Mouse (Mus musculus) natural killer cell, adult 2 months (primary cell): ENCODE data around the gene Manba.
"Not testable (repeated sequence)": the region's sequence is repeated elsewhere in the genome, so short reads cannot be mapped to it uniquely, and the experiment has no call there.

Experiments used
- DNase-seq, 2 experiments: peaks; one replicate each; pipeline ENCODE4 v3.0.0; 2022; ENCODE audit warnings: low spot score in 2 of 2

The Manba gene

DNA sequence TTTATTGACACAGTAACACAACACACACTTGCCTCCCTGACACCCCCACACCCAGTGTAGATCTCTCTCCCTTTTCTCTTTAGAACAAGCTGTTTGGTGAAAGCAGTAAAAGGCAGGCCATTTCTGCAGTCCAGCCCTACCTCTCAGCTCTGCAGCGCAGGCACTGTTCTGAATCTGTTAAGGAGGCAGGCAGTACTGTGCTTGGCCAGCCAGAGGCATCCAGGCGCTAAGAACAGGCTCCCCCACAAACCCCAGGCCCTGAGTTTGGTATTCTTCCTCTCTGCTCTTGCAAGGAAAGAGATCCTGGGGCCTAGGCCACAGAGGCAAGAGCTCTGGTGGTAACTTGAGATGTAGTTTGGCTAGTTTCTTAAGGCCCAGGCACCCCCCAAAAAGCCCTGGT is 39.5 kb downstream of the Manba start:
- DNase-seq: not testable (repeated sequence)

DNA sequence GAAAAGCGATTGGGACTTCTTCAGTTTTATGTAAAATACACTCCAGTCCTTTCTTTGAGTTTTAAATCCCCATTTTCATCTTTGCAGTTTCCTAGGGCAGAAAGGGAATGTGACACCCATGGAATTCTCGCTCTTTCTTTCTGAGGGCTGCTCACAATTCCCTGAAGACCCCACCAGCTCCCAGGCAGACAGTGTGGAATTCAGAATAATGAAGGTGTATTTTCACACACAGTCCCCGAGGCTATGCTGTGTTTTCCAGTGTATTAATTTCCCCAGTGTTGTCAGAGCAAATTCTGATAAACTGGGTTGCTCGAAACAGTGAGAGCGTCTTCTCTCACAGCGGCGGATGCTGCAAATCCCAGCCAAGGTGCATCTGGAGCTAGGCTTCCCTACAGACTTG is 44.3 kb downstream of the Manba start:
- no peak for DNase-seq

- DNase-seq: no peak
Measured at GRCm38 (mm10) chr3:135531762-135532161, 46.4 kb downstream of the Manba start.

DNA sequence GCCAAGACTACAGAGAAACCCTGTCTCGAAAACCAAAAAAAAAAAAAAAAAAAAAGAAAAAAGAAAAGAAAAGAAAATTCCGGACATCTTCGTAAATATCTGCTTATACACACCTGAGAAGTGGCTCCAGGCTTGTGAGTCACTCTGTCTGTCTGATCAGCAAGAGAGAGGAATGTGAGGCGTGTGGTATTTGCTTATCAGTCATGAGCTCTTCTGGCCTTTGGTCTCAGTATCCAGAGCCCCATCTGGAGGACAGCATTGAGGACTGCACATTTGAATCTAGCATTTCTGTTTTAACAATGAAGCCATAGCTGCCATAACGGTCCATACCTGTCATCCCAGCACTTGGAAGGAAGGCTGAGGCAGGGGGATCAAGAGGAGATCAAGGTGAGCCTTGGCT is 48.7 kb downstream of the Manba start:
- no peak for DNase-seq

- DNase-seq: no peak
Measured at GRCm38 (mm10) chr3:135546212-135546923, 61.0 kb downstream of the Manba start.

DNA sequence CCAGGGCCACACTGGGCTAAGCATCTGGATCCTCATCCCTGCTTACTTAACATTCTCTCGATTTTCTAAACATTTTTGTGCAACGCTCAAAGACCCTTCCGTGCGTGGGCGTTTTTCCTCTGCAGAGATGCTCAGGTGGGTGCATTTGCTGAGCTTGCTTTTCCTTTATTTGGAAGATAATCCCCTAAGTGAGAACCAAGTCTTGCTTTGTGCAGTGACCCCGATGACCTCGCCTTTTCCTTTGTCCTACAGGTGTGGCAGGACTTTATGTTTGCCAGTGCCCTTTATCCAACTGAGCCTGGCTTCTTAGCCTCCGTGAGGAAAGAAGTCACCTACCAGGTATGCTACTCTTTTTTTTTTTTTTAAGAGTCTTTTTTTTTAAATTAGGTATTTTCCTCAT is 61.9 kb downstream of the Manba start:
- no peak for DNase-seq

DNA sequence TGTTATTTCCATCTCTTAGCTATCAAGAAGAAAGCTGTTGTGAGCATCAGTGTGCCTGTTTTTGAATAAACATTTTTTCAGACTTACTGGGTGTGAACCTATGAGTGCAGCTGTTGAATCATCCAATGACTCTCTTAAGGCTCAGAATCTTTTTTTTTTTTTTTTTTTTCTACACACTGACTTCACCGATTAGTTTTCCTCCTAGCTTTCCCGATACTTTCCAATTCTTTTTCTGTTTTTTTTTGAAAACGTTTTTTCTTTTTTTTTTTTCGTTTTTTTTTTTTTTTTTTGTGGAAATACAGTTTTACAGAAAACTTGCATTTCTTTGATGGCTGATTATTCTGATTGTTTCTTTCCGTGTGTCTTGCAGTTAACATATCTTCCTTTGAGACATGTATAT is 67.5 kb downstream of the Manba start:
- no peak for DNase-seq

- DNase-seq: no peak
Measured at GRCm38 (mm10) chr3:135555192-135555591, 69.8 kb downstream of the Manba start.

GRCm38 (mm10) chr3:135556052-135556587 is 70.7 kb downstream of the Manba start:
- DNase-seq: peak; percentile 15 to 27

GRCm38 (mm10) chr3:135556851-135557662 is 71.6 kb downstream of the Manba start:
- DNase-seq: no peak

DNA sequence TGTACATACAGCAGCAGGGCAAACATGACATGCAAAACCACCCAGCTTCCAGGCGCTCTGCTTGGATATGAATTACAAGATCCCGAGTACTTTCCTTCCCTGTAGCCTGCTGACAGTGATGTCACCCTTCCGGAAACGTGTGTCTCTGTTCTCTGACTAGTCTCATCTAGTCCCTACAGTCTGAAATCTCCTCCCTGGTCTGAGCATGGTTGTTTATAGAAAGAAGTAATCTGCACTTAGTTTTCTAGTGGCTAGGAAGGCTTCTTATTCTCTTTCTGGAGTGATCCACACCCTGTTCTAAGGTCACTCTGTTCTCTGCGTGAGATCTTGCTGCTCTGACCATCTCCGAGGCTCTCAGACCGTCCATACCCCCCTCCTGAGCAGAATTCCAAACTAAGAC is 76.6 kb downstream of the Manba start:
- DNase-seq: no peak

DNA sequence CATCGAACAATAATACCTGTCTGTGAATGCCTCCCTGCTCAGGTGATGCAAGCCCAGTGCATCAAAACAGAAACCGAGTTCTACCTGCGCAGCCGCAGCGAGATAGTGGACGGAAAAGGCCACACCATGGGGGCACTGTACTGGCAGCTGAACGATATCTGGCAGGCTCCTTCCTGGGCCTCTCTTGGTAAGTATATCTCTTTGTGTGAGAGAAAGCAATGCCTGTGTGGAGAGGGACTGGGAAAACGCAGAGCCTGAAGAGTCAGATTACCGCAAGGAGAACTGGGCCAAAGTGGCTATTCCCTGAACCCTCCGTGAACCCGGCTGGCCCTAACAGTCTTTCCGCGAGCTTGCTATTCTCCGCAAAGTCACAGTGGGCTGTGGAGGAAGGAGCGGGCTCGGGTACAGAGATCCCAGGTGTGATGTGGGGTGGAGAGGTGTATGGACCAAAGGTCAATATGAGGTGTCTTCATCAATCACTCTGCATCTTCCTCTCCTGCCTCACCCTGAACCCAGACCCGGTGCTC is 77.8 kb downstream of the Manba start:
- no peak for DNase-seq

- no peak for DNase-seq
Measured at GRCm38 (mm10) chr3:135564706-135565105, 79.3 kb downstream of the Manba start.

DNA sequence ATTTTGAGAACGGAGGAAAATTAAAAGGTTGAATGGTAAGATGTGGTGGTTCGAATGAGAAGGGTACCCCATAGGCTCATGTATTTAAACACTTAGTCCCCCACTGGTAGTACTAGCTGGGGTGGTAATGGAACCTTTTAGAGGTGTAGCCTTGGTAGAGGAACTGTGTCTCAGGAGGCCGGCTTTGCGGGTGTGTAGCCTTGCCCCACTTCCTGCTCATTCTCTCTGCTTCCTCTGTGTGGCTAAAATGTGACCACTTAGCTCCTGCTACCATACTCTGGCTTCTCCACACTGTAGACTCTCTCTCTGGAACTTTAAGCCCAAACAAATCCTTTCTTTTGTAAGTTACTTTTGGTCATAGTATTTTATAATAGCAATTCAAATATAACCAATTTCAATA is 79.9 kb downstream of the Manba start:
- peak; percentile 36 to 40 for DNase-seq

DNA sequence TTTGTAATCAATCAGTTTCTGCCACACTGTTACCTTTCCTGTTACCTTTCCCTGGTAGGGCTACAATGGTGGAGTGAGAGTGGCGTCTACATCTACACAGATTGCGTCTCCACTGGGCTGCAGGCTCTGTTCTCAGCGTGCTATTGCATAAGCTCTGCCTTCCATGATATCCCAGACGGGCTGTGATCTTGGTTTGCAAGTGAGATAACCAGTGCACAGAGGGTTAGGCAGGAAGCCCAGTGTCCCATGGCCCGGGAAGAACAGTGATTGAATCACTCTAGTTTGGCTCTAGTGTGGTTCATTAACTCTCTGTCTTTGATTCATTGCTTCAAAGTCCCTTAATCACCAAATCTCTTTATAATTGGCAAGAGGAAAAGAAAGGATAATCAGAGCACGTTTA is 82.5 kb downstream of the Manba start:
- no peak for DNase-seq

GRCm38 (mm10) chr3:135568633-135569032 is 83.2 kb downstream of the Manba start:
- DNase-seq: no peak

DNA sequence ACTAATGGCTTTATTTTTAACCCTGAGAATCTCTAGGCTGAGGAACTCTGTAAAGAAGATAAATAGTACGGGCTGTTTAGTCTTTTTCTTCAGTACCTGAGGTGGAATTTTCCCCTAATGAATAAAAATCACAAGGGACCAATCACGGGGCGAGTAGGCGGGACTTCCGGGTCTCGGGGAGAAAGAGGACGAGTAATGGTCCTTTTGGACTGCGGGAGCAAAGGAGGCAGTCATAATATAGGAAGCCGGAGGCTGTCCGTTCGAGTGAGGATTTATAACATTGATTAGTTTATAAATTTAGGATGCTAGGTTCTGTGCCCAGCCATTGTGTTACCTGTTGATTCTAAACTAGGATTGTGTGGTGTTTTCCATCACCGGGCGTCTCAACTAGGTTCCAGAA is 86.1 kb downstream of the Manba start:
- DNase-seq: no peak

- no peak for DNase-seq
Measured at GRCm38 (mm10) chr3:135573051-135573450, 87.6 kb downstream of the Manba start.

DNA sequence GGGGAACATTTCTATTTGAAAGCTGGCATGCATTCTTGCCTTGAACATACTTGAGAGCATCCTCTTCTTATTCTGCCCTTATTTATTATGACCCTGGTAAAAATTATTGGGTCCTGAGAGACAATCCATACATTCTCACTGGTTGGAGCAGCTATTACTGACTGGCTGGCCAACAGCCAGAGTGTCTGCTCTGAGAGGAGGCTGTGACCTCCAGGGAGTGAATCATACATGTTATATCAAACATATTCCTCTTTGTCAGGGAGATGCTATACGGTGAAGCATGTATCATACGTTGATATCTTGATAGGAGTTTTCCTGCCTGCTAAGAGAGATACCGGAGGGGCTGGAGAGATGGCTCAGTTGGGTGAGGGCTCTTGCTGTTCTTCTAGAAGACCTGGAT is 89.7 kb downstream of the Manba start:
- no peak for DNase-seq

DNA sequence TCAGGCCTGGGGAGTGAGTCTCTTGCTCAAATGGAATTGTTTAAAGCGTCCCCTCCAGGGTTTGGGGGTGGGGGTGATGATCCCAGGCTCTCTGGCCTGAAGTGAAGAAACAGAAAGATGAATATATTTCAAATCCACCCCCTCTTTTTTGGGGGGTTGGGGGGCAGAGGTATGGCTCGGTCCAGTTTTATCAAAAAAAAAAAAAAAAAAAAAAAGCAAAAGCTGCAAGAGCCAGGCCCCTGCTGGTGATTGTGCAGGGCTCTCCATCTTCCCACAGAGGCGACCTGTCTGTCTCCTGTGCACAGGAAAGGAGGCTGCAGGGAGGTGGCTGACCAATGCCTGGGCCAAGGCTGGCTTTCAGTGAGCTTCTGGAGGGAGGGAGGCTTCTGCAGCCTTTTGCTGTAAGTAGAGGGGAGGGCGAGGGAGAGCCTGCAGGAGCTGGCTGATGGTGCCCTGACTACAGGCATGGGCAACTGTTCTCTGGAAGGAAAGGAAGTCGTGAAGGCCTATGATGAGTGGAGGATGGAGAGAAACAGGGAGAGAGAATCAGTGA is 93.3 kb downstream of the Manba start:
- DNase-seq: no peak

DNA sequence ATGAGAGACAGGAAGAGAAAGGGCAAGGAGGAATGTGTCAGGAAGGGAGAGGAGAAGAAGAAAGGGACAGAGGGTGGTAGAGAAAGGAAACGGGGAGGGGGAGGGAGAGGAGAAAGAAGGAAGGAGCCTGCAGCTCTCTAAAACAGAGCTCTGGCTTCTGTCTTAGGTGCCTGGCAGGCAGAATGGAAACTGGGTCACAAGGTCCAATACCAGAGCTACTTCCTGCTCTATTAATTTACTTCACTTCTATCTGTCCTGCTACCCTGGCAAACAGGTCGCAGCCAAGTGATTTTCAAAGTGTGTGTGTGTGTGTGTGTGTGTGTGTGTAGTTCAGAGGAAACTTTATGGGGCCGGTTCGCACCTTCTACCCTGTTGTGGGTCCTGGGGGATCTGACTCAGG is 93.8 kb downstream of the Manba start:
- DNase-seq: peak; percentile 49 to 50
